Mouse (Mus musculus) hindbrain, embryonic 11.5 days (tissue): Measurements from ENCODE around the gene Sulf2. TPM values are rescaled to one million over a fixed set of nuclear protein-coding genes. Genes with fewer than 3 reads are reported as not detected.
"Not testable (repeated sequence)": the region's sequence is repeated elsewhere in the genome, so short reads cannot be mapped to it uniquely, and the experiment has no call there.

Source experiments
- ATAC-seq: fragments of 200-750 bp; cut with Nextera tagmentation; 2 replicates; pipeline ENCODE4 v1.8.0; 2017; ENCODE audit warnings: mild to moderate bottlenecking, moderate TSS enrichment, moderate library complexity; ENCODE audit not compliant: low FRiP score
- DNase-seq: peaks from one replicate; pipeline ENCODE4 v3.0.0-alpha.2; 2015; ENCODE audit warnings: low spot score
- H3K27ac ChIP-seq: fragments of 300-500 bp; sonication (generic); 2 replicates; pipeline ENCODE4 v1.5.1; 2014; ENCODE audit warnings: mild to moderate bottlenecking, low read depth, low read length
- H3K27me3 ChIP-seq: fragments of 300-500 bp; sonication (generic); 2 replicates; pipeline ENCODE4 v1.6.1; 2014; ENCODE audit warnings: mild to moderate bottlenecking, low read length, moderate library complexity, mixed read lengths; ENCODE audit not compliant: control insufficient read depth, insufficient read depth
- H3K36me3 ChIP-seq: fragments of 300-500 bp; sonication (generic); 2 replicates; pipeline ENCODE4 v1.6.1; 2014; ENCODE audit warnings: mild to moderate bottlenecking, low read length, moderate library complexity, mixed read lengths; ENCODE audit not compliant: control insufficient read depth, insufficient read depth
- H3K4me1 ChIP-seq: fragments of 300-500 bp; sonication (generic); replicated peaks from 2 replicates; pipeline ENCODE4 v1.6.1; 2014; ENCODE audit warnings: low read length, mixed read lengths; ENCODE audit not compliant: control insufficient read depth, insufficient read depth
- H3K4me2 ChIP-seq: fragments of 300-500 bp; sonication (generic); replicated peaks from 2 replicates; pipeline ENCODE4 v1.6.1; 2014; ENCODE audit warnings: mild to moderate bottlenecking, low read depth, low read length
- H3K4me3 ChIP-seq: fragments of 300-500 bp; sonication (generic); 2 replicates; pipeline ENCODE4 v1.5.1; 2014; ENCODE audit warnings: low read depth, low read length
- H3K9ac ChIP-seq: fragments of 300-500 bp; sonication (generic); 2 replicates; pipeline ENCODE4 v1.6.1; 2014; ENCODE audit warnings: low read depth, low read length
- H3K9me3 ChIP-seq: fragments of 300-500 bp; sonication (generic); 2 replicates; pipeline ENCODE4 v1.6.1; 2016; ENCODE audit warnings: low read length; ENCODE audit not compliant: control insufficient read depth
- WGBS: fragments of 180-500 bp; shearing (Covaris S2); extraction: QIAGEN DNeasy Blood & Tissue Kit; methylation state at CpG from one replicate; pipeline ENCODE4 v1.1.7; 2014; 5-methylcytosine and 5-hydroxymethylcytosine counted together
- polyA plus RNA-seq: library from polyadenylated mRNA; unstranded; fragments of >200 nt; fragmentation: Nextera tagmentation; extraction: Ambion mirVana; gene quantifications from 2 replicates; pipeline ENCODE4 v1.2.1, GENCODE M21; 2014

Gene Sulf2
- polyA plus RNA-seq, 1 experiment from 2014 or later: 115 TPM

DNA sequence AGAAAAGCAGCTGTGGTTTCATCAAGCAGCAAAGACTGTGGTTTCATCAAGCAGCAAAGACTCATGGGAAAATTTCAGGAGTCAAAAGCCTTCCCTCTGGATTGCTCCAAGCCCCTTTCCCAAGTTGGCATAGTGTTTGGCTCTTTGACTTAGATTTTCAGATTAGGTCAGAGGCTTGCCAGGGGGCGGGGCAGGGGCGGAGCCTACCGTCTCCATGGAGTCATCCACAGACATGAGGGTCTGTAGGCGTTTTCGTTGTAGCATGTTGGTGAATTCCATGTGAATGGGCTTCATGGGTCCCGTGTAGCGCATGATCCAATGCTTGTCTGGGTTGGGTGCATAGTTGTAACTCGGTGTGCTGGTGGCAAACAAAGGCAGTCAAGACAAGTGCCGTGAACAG is 66.5 kb downstream of the Sulf2 start:
- Histone ChIP-seq H3K4me3 (no peak overlapping the region), H3K36me3 (no peaks in the 10 kb centered on the region), H3K4me1 (no peaks in the 10 kb centered on the region), H3K27me3 (no peaks in the 10 kb centered on the region), H3K4me2 (no peak overlapping the region), H3K9ac (no peak overlapping the region), H3K27ac (no peak overlapping the region), H3K9me3 (no peaks in the 10 kb centered on the region)
- WGBS: 84% methylated on average over 9 of the region's 9 CpGs
- DNase-seq: no peak
- no peak for ATAC-seq

DNA sequence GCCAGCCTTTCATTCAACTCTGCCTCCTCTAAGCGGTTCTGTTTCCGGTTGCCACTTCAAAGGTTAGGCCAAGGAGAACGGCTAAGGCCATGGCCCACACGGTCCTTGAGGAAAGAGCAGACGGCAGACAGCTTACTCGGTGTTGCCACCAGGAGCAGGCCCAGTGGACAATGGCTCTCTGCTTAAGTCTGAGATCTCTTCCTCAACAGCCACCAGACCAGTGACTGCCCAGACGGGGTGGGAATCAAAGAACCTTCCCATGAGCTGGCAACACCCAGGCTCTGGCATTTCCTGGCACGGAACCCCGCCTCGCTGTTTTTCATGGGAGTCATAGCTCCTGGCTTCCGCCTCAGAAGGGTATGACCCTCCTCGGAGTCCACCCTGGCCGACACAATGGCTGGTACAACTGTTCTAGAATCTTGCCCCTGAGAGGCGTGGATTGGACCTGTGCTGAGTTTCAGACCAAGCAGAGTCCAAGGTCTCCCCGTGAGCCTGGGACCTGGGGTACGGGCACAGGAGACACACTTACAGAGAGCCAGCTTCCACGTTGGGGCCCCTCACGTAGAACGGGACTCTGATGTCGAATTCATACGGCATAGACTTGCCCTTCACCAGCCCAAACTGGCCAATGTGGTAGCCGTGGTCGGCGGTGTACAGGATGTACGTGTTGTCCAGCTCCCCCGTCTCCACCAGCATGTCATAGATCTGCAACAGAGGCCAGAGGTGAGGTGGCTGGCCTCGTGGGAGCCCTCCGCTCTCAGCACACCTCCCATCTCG is 68.8 kb downstream of the Sulf2 start:
- Histone ChIP-seq H3K9ac (no peak overlapping the region), H3K4me1 (no peaks in the 10 kb centered on the region), H3K4me2 (no peak overlapping the region), H3K27ac (no peak overlapping the region), H3K9me3 (no peaks in the 10 kb centered on the region), H3K36me3 (no peaks in the 10 kb centered on the region), H3K4me3 (no peak overlapping the region), H3K27me3 (no peaks in the 10 kb centered on the region)
- DNase-seq: no peak
- WGBS: 90% methylated on average over 29 of the region's 29 CpGs
- ATAC-seq: no peak

DNA sequence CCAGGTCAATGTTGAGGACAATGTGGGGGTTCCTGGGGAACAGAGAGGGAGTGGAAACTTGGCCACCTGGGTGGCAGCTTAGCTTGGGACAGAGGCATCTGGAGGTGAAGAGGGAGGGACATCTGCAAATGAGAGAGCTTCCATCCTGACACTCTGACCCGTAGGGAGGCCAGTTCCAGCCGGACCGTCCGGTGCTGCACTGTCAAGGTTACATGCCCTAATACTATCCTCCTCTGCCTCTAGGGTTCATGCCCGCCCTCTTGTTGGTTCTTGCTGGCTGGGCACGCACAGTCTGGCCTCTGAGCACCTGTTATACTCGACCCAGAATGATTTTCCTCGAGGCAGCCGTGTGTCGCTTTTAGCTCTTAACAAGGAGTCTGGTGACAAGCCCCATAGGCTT is 69.7 kb downstream of the Sulf2 start:
- Histone ChIP-seq H3K4me3 (no peak overlapping the region), H3K27me3 (no peaks in the 10 kb centered on the region), H3K36me3 (no peaks in the 10 kb centered on the region), H3K27ac (no peak overlapping the region), H3K9ac (no peak overlapping the region), H3K9me3 (no peaks in the 10 kb centered on the region), H3K4me2 (no peak overlapping the region), H3K4me1 (no peaks in the 10 kb centered on the region)
- DNase-seq (no peak), ATAC-seq (no peak)
- WGBS: 92% methylated on average over 10 of the region's 10 CpGs

DNA sequence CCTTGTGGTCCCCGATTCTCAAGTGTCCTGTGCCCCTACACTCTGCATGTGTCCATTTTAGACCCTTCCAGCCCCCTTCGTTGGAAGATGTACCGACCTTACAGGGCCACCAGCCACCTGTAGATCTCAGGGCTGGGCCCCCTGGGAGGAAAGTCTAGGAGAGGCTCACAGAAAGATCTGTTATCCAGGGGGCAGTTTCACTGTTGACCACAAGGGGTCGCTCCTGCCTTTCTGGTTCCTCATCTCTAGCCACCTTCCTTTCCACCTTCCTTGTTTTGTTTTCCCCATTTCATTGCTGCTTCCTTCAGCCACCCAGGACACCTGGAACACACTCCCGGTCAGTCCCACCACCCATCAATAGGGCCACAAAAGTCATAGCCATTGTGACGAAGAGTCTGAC is 70.5 kb downstream of the Sulf2 start:
- H3K36me3 ChIP-seq, H3K9ac ChIP-seq, H3K27me3 ChIP-seq, H3K4me2 ChIP-seq, H3K4me3 ChIP-seq, H3K27ac ChIP-seq, ATAC-seq, H3K4me1 ChIP-seq, H3K9me3 ChIP-seq: not testable (repeated sequence)
- WGBS: 29% methylated on average over 6 of the region's 6 CpGs
- DNase-seq: peak; percentile 82

DNA sequence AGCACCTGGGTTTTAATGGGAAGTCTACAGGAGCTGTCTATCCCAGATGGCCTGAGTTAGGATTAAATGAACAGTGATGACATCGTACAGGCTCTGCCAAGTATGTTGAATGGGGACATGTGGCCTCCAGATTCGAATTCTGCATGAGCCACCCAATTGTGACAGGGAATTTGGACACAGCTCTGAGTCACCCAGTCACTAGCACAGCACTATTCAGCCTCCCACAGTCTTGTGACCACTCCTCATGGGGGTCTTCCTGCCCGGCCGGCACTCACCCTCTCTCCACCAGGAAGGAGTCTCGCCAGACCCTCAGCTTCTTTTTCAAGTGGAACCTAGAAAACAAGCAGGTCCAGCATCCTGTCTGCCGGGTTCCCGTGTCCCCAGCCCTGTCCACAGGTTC is 71.4 kb downstream of the Sulf2 start:
- H3K4me1 ChIP-seq: no peaks in the 10 kb centered on the region
- ATAC-seq: no peak
- no peak for DNase-seq
- H3K27me3 ChIP-seq: no peaks in the 10 kb centered on the region
- WGBS: 89% methylated on average over 7 of the region's 7 CpGs
- no peak overlapping the region for H3K4me2 ChIP-seq
- no peaks in the 10 kb centered on the region for H3K36me3 ChIP-seq
- no peaks in the 10 kb centered on the region for H3K9me3 ChIP-seq
- H3K4me3 ChIP-seq: no peak overlapping the region
- H3K9ac ChIP-seq: no peak overlapping the region
- no peak overlapping the region for H3K27ac ChIP-seq

DNA sequence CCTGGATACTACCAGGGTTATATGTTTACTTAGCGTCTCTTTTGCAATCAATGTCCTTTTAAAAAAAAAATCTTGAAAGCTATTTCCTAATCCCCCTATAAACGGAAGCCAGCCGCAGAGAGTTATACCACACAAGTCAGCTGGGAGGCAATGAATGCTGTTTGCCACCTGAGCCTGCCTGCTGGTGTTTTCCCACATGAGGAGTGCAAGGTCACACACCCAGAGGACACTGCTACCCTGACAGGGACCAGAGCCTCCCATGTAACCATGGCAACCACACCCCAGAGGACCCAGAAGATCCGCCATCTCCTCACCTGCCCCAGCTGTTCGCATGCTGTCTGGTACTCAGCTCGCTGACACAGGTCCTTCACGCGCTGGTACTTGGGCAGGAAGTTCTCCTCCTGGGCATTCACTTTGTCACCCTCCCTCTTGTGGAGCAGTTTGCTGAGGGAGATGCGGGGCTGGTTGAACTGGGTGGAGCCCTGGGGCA is 71.9 kb downstream of the Sulf2 start:
- Histone ChIP-seq H3K4me1 (no peaks in the 10 kb centered on the region), H3K9me3 (no peaks in the 10 kb centered on the region), H3K36me3 (no peaks in the 10 kb centered on the region), H3K9ac (no peak overlapping the region), H3K4me2 (no peak overlapping the region), H3K4me3 (no peak overlapping the region), H3K27ac (no peak overlapping the region), H3K27me3 (no peaks in the 10 kb centered on the region)
- no peak for ATAC-seq
- WGBS: 81% methylated on average over 9 of the region's 9 CpGs
- no peak for DNase-seq

DNA sequence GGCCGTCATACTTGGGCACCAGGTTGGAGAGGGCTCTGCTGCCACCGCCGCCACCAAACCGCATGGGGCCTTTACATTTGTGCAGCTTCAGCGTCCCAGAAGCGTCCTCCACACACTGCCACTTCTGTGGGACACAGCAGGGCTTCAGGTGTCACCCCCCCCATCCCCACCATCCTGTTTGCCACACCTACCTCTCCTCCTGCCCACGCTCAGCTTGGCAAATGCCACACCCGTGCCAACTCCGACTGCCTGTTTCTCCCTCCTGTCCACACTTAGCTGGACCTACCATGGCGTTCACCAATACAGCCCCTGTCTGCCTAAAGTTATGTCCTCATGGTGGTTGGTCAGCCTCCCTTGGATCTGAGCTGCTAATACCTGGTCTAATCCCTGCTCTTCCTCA is 72.8 kb downstream of the Sulf2 start:
- ATAC-seq (0 out of 2 replicates have a peak, but pooled peaks have one; percentile 10), DNase-seq (no peak)
- no peak overlapping the region for H3K27ac ChIP-seq
- H3K27me3 ChIP-seq: no peaks in the 10 kb centered on the region
- no peaks in the 10 kb centered on the region for H3K9me3 ChIP-seq
- H3K4me2 ChIP-seq: no peak overlapping the region
- H3K4me3 ChIP-seq: no peak overlapping the region
- 76% methylated on average over 10 of the region's 10 CpGs for WGBS
- H3K36me3 ChIP-seq: no peaks in the 10 kb centered on the region
- H3K4me1 ChIP-seq: no peaks in the 10 kb centered on the region
- no peak overlapping the region for H3K9ac ChIP-seq

DNA sequence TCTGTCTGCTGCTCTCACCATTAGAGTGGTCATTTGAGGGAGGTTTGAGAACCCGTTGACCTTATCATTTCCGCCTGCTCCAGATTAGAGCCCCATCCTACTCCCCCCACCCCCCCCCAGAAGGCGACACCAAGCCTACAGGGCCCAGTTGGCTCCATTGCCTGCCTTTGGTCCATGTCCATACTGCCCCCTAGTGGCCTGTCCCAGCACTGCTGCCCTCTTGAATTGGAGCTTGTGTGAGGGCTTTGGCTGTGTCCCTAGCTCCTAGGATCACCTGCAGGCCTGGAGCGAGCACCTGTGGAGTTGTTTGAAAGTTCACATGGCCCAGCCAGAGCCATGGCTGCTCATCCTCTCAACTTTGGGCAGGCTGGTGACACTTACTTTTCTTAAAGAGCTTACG is 73.3 kb downstream of the Sulf2 start:
- Histone ChIP-seq H3K4me3 (no peak overlapping the region), H3K4me1 (no peaks in the 10 kb centered on the region), H3K27ac (no peak overlapping the region), H3K27me3 (no peaks in the 10 kb centered on the region), H3K4me2 (no peak overlapping the region), H3K9ac (no peak overlapping the region), H3K36me3 (no peaks in the 10 kb centered on the region), H3K9me3 (no peaks in the 10 kb centered on the region)
- ATAC-seq: no peak
- WGBS: 58% methylated on average over 5 of the region's 5 CpGs
- peak; percentile 86 for DNase-seq

DNA sequence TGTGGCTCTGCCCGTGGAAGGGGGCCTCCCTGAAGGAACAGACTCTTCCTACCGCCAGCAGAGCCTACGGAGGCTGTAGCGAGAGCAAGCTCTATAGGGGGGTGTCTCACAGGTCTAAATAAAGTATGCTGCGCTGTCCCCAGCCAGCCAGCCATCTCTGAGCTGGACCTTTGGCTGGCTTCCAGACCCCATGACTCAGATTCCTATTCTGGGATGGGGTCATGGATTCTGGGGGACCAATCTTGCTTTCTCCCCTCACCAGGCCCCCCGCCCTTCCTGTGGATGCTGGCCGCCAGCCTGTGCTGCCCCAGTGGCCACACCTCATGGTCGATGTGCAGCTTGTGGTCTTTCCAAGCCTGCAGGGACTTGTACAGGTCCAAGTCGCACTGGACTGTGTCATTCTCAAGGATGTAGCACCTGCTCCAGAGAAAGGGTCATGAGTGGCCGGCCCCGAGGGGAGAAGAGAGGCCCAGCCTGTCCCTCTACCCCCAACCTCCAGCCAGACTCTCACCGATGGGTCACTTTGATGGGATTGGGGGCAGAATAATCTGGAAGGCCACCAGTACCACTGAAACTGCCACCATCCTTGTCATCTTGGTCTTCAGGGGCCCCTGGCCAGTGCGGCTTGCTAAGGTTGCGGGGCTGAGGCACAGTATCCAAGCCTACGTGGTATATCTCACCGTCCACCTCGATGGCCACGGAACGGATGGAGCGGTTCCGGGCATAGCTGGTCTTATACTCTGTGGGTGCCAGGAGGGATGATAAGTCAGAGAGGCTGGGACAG is 74.3 kb downstream of the Sulf2 start:
- ATAC-seq: no peak
- Histone ChIP-seq H3K4me2 (no peak overlapping the region), H3K27me3 (no peaks in the 10 kb centered on the region), H3K4me1 (no peaks in the 10 kb centered on the region), H3K27ac (no peak overlapping the region), H3K9me3 (no peaks in the 10 kb centered on the region), H3K4me3 (no peak overlapping the region), H3K9ac (no peak overlapping the region), H3K36me3 (no peaks in the 10 kb centered on the region)
- no peak for DNase-seq
- 88% methylated on average over 21 of the region's 21 CpGs for WGBS
